Mouse (Mus musculus) cortical plate, adult 2 months (tissue): ENCODE data around the gene Exoc3.

Experiments used
- CTCF ChIP-seq: fragments of 200-500 bp; IDR thresholded peaks from 2 replicates; pipeline ENCODE4 v1.5.1; 2011; ENCODE audit warnings: mild to moderate bottlenecking, control low read depth, low read length; ENCODE audit not compliant: insufficient read depth; ENCODE audit errors: extremely low read depth
- POLR2A ChIP-seq: fragments of 200-500 bp; IDR thresholded peaks from 2 replicates; pipeline ENCODE4 v1.6.1; 2011; ENCODE audit warnings: mild to moderate bottlenecking, low read length, control low read depth; ENCODE audit not compliant: insufficient read depth; ENCODE audit errors: extremely low read depth

DNA sequence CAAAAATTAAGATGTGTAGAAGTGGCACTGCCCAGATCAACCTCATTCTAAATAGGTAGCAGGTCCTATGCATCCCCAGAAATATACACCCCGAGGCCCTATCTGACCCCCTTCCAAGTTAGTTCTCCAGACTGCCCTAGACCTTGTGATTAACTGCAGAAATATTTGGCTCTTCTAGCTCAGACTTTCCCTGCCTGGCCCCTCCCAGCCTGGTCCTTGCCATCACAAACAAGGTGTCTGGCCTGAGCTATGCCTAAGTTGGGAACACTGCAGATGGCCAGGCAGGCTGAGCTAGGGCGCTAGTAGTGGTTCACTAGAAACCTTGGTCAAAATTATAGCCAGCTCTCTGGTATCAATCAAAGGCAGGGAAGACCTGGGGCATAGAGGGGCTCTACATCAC lies 41.0 kb downstream of the Exoc3 start:
- no peak for TF ChIP-seq CTCF
- no peak for TF ChIP-seq POLR2A
